In genomic region chr12:25054511-25054910, GRCm38 (mm10) we compare ENCODE assay signal across 14 mouse cellular contexts. TPM values are rescaled to one million over a fixed set of nuclear protein-coding genes. Genes with fewer than 3 reads are reported as not detected.
A peak's percentile ranks its signal among the peaks of the same experiment; 100 is the strongest.
DNase-seq lines count a peak whose midpoint lies in the region; ATAC-seq and TF ChIP-seq lines count a peak whose summit lies in the region.
"Had no signal": no experiment of that assay in that cellular context is flagged by ENCODE, and none has a peak within 500 bp of the region (broad histone marks: within the 10 kb centered on the region; RNA-seq: fewer than 3 reads in every experiment).

No protein-coding gene starts in this region.

- 0 out of 2 replicates have a peak overlapping the region, but pooled peaks have one; percentile 39 for H3K27ac ChIP-seq in hindbrain, embryonic 16.5 days (ENCODE audit: low read depth, low read length)
- no peak overlapping the region for H3K27ac ChIP-seq in hindbrain, embryonic 12.5 days
- H3K27ac ChIP-seq in thymus, adult 2 months (ENCODE audit: control insufficient read depth, insufficient read depth, low read length) = peak overlapping the region; percentile 70
- H3K27ac ChIP-seq: forebrain, embryonic 10.5 days; heart, embryonic 13.5 days had no signal

- WGBS in hindbrain, embryonic 16.5 days = 81% methylated on average over 7 of the region's 7 CpGs
- 88% methylated on average over 7 of the region's 7 CpGs for WGBS in hindbrain, embryonic 12.5 days
- 32% methylated on average over 7 of the region's 7 CpGs for WGBS in thymus, adult 2 months

- no peak overlapping the region for H3K9ac ChIP-seq in hindbrain, embryonic 16.5 days (ENCODE audit: low read depth, low read length)
- no peak overlapping the region for H3K9ac ChIP-seq in hindbrain, embryonic 12.5 days
- H3K9ac ChIP-seq: heart, embryonic 13.5 days had no signal

- no peak overlapping the region for H3K4me3 ChIP-seq in hindbrain, embryonic 16.5 days (ENCODE audit: low read length)
- H3K4me3 ChIP-seq in hindbrain, embryonic 12.5 days = no peak overlapping the region
- no peak overlapping the region for H3K4me3 ChIP-seq in thymus, adult 2 months (ENCODE audit: control insufficient read depth, insufficient read depth, low read length)
- H3K4me3 ChIP-seq: forebrain, embryonic 10.5 days; heart, embryonic 13.5 days had no signal

- H3K36me3 ChIP-seq in hindbrain, embryonic 16.5 days (ENCODE audit: control insufficient read depth, insufficient read depth, low read length) = peaks cover 47% of the 10 kb centered on the region
- peaks cover 65% of the 10 kb centered on the region for H3K36me3 ChIP-seq in hindbrain, embryonic 12.5 days
- H3K36me3 ChIP-seq in thymus, adult 2 months (ENCODE audit: control insufficient read depth, insufficient read depth, low read length) = peaks cover 48% of the 10 kb centered on the region
- peaks cover 15% of the 10 kb centered on the region; the same call in 1 of the 2 replicates for H3K36me3 ChIP-seq in splenic B cell, adult 2 months (ENCODE audit: control insufficient read depth, insufficient read depth, low read length, poor library complexity, severe bottlenecking)

- peak; percentile 15; the same call in 1 of the 2 replicates for ATAC-seq in hindbrain, embryonic 16.5 days
- ATAC-seq in hindbrain, embryonic 12.5 days (ENCODE audit: low FRiP score) = no peak
- ATAC-seq in hematopoietic stem cell, adult 5-6 weeks (replicated peaks in 1 of 2; ENCODE audit: insufficient read depth in 1 of 2, low FRiP score in 2 of 2, low TSS enrichment in 1 of 2, low read depth in 1 of 2, poor library complexity in 2 of 2, severe bottlenecking in 2 of 2) = peak; percentile 93 to 98
- ATAC-seq: Patski had no signal

- H3K9me3 ChIP-seq in hindbrain, embryonic 16.5 days (ENCODE audit: control insufficient read depth, low read length) = no peaks in the 10 kb centered on the region
- H3K9me3 ChIP-seq in hindbrain, embryonic 12.5 days (replicated peaks) = no peaks in the 10 kb centered on the region
- H3K9me3 ChIP-seq: forebrain, embryonic 10.5 days; heart, embryonic 13.5 days had no signal

- DNase-seq in thymus, adult 2 months = no peak
- DNase-seq in thymus, adult 18-20 months = no peak
- DNase-seq in splenic B cell, adult 2 months (ENCODE audit: low read depth, low spot score) = peak; percentile 36
- DNase-seq in spleen, adult 12 weeks (ENCODE audit: low spot score) = no peak
- DNase-seq: cerebellum, adult 9-11 months; kidney, postnatal 25 days; lung, postnatal 10 days; spleen, adult 18-20 months had no signal

- no peaks in the 10 kb centered on the region for H3K4me1 ChIP-seq in hindbrain, embryonic 16.5 days (ENCODE audit: control insufficient read depth, insufficient read depth, low read depth, low read length)
- no peaks in the 10 kb centered on the region for H3K4me1 ChIP-seq in hindbrain, embryonic 12.5 days
- peaks cover 14% of the 10 kb centered on the region for H3K4me1 ChIP-seq in thymus, adult 2 months (replicated peaks; ENCODE audit: control insufficient read depth, insufficient read depth, low read length)

- no peak overlapping the region for H3K4me2 ChIP-seq in hindbrain, embryonic 16.5 days (ENCODE audit: low read length)
- H3K4me2 ChIP-seq in hindbrain, embryonic 12.5 days (replicated peaks) = no peak overlapping the region
- H3K4me2 ChIP-seq: heart, embryonic 13.5 days had no signal

- no peak for TF ChIP-seq POLR2A in thymus, adult 2 months (IDR thresholded peaks at IDR 0.05; ENCODE audit: control insufficient read depth, extremely low read depth, insufficient read depth, low read length, poor library complexity)

- no peaks in the 10 kb centered on the region for H3K27me3 ChIP-seq in hindbrain, embryonic 16.5 days (replicated peaks; ENCODE audit: control insufficient read depth, insufficient read depth, low read length)
- H3K27me3 ChIP-seq in hindbrain, embryonic 12.5 days = no peaks in the 10 kb centered on the region
- H3K27me3 ChIP-seq in thymus, adult 2 months (ENCODE audit: control insufficient read depth, insufficient read depth, low read length) = no peaks in the 10 kb centered on the region
- H3K27me3 ChIP-seq in splenic B cell, adult 2 months (ENCODE audit: control insufficient read depth, insufficient read depth, low read length, poor library complexity, severe bottlenecking) = no peaks in the 10 kb centered on the region
- H3K27me3 ChIP-seq: heart, embryonic 13.5 days; Patski had no signal

- TF ChIP-seq CTCF in thymus, adult 2 months (IDR thresholded peaks at IDR 0.05; ENCODE audit: borderline replicate concordance, control insufficient read depth, extremely low read depth, insufficient read depth, low read length, poor library complexity) = no peak

RNA-seq across cellular contexts. Expression of gene Id2, which starts 42.4 kb away (rescaled TPM):
- 291 and 379 TPM in 2 replicates for polyA plus RNA-seq in hindbrain, embryonic 16.5 days (2015; fragmentation: Nextera tagmentation; extraction: Ambion mirVana)
- 321 and 332 TPM in 2 replicates for polyA plus RNA-seq in hindbrain, embryonic 12.5 days (2016; fragmentation: Nextera tagmentation; extraction: Ambion mirVana)
- polyA plus RNA-seq in thymus, adult 2 months (2012; rRNA removed) = 114 and 118 TPM in 2 replicates
- total RNA-seq in hematopoietic stem cell, adult 5-6 weeks (2017) = 29.3 and 30.9 TPM in 2 replicates
